Mouse (Mus musculus) ES-CJ7 (cell line): ENCODE data around the gene 1700113H08Rik.
A peak's percentile ranks its signal among the peaks of the same experiment; 100 is the strongest.

Experiments used
- DNase-seq: peaks from one replicate; pipeline ENCODE4 v3.0.0; 2011; ENCODE audit warnings: low read depth, low spot score

Gene 1700113H08Rik

DNA sequence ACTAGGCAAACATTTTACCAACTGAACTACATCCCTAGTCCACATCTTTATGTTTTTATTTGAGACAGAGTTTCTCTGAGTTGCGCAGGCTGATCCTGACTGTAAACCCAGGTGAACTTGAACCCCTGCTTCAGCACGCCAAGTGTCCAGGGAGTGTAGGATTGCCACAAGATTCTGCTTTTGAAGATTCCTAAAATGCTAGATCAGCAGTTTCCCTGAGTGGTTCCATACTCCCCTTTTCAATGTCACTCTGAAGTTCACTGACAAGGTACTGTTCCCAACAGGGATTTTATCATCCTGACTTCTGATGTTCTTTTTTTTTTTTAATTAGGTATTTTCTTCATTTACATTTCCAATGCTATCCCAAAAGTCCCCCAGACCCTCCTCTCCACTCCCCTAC, 140.9 kb downstream of the 1700113H08Rik start:
- no peak for DNase-seq

DNA sequence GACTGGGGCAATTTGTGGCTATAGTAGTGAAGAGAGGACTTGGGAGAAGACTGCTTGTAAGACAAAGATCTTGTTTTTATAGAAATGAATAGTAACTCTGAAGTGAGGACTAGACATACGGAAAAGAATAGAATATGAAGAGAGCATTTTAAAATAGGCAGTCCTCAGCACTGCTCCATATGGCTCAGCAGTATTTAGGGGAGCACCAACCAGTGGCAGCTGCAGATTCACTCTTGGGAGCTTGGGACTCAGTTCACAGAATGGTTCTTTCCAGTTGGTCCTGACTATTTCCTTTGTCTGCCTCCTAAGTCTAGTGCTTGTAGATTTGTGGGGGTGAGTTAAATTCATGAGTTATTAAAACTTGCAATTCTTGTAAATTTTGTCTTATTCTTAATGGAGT, 151.6 kb downstream of the 1700113H08Rik start:
- DNase-seq, result no peak

DNA sequence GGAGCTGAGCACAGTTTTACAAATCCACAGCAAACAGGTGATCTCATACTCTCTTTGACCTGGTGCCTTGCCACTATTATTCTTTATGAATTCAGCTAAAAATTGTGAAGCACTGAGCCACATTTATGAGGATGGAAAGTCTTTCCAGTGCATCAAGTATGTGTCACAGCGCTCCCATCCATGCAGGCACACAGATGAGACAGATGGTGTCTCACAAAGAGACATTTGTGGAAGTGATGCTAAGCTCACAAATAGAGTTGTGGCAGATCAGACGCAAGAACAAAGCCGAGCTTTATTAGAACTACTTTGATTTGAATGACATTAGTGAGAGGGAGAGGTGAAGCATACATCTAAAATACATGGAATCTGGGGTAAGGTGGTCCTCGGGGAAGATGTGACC, 153.2 kb downstream of the 1700113H08Rik start:
- DNase-seq, result no peak

DNA sequence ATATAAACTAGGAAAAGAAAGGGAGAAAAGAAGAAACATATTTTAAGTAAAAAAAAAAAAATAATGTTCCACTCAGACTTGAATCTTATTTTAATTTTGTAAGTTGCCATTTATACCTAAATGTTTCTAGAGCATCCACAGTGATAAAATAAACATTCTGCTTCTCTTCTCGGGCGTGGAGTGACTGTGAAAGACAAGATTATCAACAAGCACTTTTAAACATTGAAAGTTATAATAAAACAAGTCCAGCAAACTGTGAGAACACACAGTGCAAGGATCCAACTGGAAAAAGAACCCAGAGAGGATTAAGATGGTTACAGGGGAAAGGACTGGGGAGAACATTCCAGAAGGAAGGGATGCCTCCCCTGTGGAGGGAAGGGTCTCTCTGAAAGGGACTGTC, 155.0 kb downstream of the 1700113H08Rik start:
- DNase-seq, result no peak

DNA sequence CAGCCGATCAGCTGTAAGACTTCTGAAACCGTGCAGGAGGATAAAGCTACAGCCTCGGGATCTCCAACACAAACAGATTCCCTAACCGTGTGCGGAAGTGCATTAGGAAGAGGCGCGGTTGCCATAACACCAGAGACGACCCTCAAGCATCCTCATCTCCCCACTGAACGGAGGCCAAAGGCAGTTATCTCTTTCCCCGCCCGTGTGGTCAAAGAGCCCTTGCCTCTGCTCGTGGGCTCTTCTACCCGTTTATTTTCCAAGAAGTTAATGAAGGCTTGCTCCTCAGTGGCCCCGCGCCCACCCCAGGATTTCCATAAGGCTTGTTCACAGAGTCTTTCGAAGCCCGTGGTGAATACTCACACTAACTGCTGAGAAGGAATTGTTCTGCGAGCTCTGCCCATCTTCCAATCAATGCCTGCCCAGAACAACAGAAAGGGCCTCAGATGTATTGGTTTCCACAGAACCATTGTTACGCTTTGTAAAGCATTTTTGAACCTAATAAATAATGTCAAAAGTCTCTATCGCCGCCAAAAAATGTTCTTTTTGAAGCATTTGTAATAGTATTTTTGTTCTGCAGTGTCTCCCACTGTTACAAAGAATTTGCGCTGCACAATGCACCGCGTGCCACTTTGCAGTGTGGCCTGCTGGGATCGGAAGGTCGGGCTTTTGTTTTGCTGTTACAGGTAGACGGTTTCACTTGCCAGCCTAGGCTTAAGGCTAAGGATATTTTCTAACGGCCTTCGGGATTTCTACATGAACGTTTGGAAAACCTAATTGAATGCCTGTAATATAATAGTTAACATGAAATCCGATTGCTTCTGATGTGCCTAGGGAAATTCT, 172.4 kb downstream of the 1700113H08Rik start:
- peak; percentile 6 for DNase-seq

DNA sequence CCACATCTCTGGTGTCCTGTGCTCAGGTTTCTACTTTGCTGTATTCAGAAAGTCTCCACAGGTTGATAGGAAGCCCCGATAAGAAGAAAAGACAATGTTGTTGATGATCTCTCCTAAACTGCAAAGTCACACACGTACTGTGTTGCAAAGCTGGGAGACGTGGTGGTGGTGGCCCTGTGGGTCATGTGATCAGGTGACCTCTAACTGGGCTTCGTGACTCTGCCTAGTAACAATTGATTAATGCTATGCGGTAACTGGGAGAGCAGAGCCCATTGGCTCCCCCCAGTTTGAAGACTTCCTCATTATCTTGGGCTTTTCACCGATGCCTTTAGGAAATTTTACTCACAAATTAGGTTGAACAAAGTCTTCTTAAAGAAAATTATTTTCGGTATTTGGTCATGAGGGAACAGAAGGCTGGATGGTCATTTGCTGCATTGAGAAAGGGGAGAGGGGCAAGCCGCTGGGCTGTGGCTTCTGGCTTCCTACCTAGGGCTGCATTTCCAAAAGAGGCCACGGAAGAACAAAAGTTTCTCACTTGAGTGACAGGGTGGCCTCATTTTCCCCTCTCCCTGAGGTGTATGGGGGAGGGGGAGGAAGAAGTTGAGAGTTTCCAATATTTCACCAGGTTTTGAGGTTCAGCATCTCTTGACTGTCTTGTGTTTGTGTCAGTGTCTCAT, 181.6 kb downstream of the 1700113H08Rik start:
- DNase-seq, result no peak

DNA sequence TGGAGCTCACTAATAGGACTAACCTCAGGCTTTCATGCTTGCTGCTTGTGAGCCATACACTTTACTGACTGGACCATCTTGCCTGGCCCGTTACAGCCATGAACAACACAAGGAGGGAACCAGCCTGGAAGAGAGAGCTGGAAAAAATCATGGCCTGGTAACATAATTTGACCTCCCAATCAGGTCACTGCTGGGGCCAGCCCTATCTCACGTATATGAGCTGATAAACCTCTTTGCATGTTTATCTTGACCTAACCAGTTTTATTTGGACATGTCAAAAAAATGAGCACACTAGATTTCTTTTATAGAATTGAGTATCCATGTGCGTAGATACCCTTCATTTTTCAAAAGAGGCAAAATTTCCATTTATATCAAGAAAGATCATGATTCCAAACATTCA, 213.9 kb downstream of the 1700113H08Rik start:
- no peak for DNase-seq

DNA sequence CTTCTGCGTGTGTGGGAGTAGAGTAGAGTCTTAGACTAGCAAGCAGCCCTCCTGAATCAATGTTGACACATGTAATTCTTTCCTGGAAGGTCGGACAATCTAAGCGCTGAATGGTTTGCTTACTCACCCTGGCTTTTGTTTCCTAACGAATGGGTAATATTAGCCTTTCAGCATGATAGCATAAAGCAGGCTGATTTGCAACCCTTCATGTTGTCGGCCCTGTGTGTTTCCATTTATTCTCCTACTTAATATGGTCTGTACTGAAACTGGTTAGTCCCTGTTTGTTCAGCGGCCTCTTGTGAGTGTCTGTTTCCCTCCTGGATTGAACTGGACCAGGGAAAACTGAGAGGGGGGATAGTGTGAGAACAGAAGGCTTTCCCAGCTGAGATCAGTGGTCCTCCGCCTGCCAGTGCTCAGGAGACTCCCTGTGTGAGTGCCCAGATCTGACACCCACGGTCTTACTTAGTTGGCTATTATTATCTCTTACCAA, 214.3 kb downstream of the 1700113H08Rik start:
- DNase-seq, result no peak

DNA sequence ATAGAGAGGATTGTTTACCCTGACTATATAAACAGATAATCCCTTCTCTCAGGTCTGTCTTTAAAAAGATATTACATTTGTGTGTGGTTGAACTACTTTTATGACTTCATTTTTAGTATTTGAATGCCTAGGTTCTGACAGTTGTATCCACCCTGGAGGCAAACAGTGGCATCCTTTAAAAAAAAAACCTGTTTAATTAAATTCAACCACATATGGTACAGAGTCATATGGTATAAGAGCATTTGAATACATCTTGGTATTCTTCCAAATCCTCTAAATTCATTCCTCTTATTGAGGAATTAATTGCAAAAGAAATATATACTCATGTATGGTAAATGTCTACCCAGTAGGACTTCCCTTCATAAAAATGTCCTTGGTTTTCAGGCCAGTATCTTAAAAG, 217.2 kb downstream of the 1700113H08Rik start:
- no peak for DNase-seq
